Mouse (Mus musculus): ENCODE data around the gene Arl6ip4.

The Arl6ip4 gene

DNA sequence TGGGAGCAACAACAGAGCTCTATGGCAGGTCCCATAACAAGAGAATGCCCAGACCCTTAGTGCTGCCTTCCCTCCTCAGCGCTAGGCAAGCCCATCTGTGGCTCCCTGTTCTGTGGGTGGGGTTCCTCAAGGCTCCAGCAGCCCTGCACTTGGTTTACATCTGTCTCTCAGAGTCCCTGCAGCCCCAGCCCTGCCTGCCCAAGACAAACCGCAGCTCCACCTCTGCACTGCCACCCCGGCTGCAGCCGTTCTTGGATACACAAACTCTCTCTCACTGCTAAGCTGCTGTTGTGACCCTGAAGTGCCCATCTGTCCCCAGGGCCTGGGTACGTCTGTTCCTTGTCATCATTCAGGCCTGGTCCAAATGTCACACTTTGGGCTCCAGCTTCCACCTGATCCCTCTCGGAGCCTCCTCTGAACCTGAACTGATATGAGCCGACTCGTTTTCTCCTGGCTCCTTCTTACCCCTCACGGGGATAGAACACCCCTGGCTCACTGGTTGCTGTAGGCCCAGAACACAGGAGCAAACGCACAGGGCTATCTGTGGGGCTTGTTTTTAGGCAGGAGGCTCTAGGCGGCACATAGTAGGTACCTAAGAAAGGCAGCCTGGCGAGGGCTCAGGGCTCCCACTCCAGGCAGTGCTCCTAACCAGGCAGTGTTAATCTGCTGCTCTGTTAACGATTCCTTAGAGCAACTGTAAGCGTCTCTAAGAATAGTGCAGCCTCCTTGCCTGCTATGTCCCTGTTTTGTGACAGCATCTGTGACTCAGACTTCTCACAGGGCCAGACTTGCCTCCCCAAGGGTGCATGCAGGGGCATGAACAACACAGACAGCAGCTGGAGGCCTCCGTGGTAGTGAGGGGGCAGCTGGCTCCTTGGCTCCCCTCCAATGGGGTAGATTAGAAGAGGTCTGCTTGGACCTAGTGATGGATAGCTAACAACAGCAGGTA is 50.0 kb downstream of the Arl6ip4 start:
- H3K9me3 ChIP-seq (ENCODE audit: low read length): no peaks in the 10 kb centered on the region
- no peak for TF ChIP-seq CTCF (conservative IDR thresholded peaks at IDR 0.05; ENCODE audit: low read length)
- TF ChIP-seq NANOG (IDR thresholded peaks at IDR 0.05; ENCODE audit: borderline replicate concordance, low read length): no peak
- no peak for TF ChIP-seq POU5F1 (IDR thresholded peaks at IDR 0.05; ENCODE audit: borderline replicate concordance, low read length)

DNA sequence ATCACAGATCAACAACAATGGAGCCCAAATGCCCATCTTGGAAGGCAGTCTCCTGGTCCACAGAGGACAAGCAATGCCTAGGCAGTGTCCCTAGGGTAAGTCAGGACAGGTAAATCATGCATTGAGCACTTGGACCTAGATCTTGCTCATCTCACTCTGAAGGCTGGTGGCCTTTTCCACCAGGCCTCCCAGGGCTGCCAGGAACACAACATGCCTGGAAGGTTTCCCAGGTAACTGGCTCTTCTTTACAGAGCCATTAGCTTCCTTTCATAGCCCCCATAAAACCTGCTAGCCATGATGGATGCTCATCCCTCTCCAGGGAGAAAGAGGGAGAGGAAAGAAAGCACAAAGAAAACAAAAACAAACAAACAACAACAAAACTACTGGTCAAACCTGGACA is 50.9 kb downstream of the Arl6ip4 start:
- no peaks in the 10 kb centered on the region for H3K36me3 ChIP-seq (ENCODE audit: insufficient read depth, low read length)

More for the DNA sequence above, 50.0 kb downstream of the Arl6ip4 start:
- Histone ChIP-seq H3K4me3 (replicated peaks; ENCODE audit: low read length) (no peak overlapping the region), H3K36me3 (ENCODE audit: insufficient read depth, low read length) (no peaks in the 10 kb centered on the region), H3K4me1 (replicated peaks; ENCODE audit: low read depth, low read length) (peaks cover 36% of the 10 kb centered on the region), H3K27me3 (ENCODE audit: insufficient read depth, low read length) (peaks cover 9% of the 10 kb centered on the region; the same call in 1 of the 2 replicates)

DNA sequence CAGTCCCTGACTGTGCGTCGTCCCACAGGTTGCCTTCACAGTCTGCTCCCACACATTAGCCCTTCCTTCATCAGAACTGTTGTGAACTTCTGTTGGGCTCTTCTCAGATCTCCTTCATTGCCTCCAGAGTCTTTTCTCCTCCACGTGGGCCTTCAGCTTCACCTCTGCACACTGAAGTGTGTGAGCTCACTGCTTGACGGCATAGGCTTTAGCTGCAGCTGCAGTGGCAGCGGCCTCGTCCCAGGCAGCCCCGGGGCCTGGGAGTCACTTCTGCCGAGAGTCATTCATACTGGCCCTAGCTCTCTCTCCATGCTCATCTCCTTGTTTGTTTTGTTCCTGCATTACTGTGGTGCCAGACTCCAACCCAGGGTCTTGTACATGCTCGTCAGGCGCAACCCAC is 51.7 kb downstream of the Arl6ip4 start:
- Histone ChIP-seq H3K36me3 (ENCODE audit: insufficient read depth, low read length) (no peaks in the 10 kb centered on the region), H3K4me1 (replicated peaks; ENCODE audit: low read depth, low read length) (peaks cover 29% of the 10 kb centered on the region), H3K9me3 (ENCODE audit: low read length) (no peaks in the 10 kb centered on the region), H3K4me3 (replicated peaks; ENCODE audit: low read length) (no peak overlapping the region), H3K27me3 (ENCODE audit: insufficient read depth, low read length) (peaks cover 9% of the 10 kb centered on the region; the same call in 1 of the 2 replicates)
- TF ChIP-seq NANOG (IDR thresholded peaks at IDR 0.05; ENCODE audit: borderline replicate concordance, low read length) (no peak), POU5F1 (IDR thresholded peaks at IDR 0.05; ENCODE audit: borderline replicate concordance, low read length) (no peak), CTCF (conservative IDR thresholded peaks at IDR 0.05; ENCODE audit: low read length) (no peak)

More for the DNA sequence above, 50.9 kb downstream of the Arl6ip4 start:
- no peak for TF ChIP-seq NANOG (IDR thresholded peaks at IDR 0.05; ENCODE audit: borderline replicate concordance, low read length)
- TF ChIP-seq CTCF (conservative IDR thresholded peaks at IDR 0.05; ENCODE audit: low read length): no peak
- TF ChIP-seq POU5F1 (IDR thresholded peaks at IDR 0.05; ENCODE audit: borderline replicate concordance, low read length): no peak
- Histone ChIP-seq H3K4me3 (replicated peaks; ENCODE audit: low read length) (no peak overlapping the region), H3K27me3 (ENCODE audit: insufficient read depth, low read length) (peaks cover 9% of the 10 kb centered on the region; the same call in 1 of the 2 replicates), H3K9me3 (ENCODE audit: low read length) (no peaks in the 10 kb centered on the region), H3K4me1 (replicated peaks; ENCODE audit: low read depth, low read length) (peaks cover 35% of the 10 kb centered on the region)
